Mouse (Mus musculus): ENCODE results near the gene Apol6. TPM values are rescaled to one million over a fixed set of nuclear protein-coding genes. Genes with fewer than 3 reads are reported as not detected.

The Apol6 gene
- polyA plus RNA-seq, 1 experiment from 2014 or later, result 0.08 TPM

DNA sequence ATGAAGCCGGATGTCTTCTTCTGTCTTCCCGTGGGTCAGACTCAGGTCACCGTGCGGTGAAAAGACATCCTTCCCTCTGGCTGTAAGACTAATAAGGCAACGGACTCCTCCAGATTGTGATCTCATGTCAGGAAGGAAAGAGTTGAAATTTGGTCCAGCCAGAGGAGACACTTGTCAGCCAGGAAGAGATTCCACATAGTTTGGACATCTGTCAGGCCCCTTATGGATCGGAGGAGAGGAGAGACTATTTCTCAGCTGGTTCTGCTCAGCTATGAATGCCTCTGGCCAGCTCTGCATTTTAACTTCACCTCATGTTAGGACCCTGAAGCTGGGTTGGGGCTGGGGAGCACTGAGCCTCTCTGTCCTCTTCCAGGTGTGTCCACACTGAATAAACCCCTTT is 30.1 kb upstream of the Apol6 start:
- Histone ChIP-seq H3K9me3 (replicated peaks; ENCODE audit: control insufficient read depth, low read length) (no peaks in the 10 kb centered on the region), H3K4me2 (ENCODE audit: low read depth, low read length) (no peak overlapping the region), H3K4me1 (ENCODE audit: control insufficient read depth, insufficient read depth, low read length) (peaks cover 5% of the 10 kb centered on the region; the same call in 1 of the 2 replicates), H3K27ac (replicated peaks; ENCODE audit: low read depth, low read length) (no peak overlapping the region), H3K27me3 (ENCODE audit: control insufficient read depth, insufficient read depth, low read length) (no peaks in the 10 kb centered on the region), H3K9ac (replicated peaks; ENCODE audit: low read length) (no peak overlapping the region), H3K36me3 (replicated peaks; ENCODE audit: control insufficient read depth, insufficient read depth, low read depth, low read length) (no peaks in the 10 kb centered on the region), H3K4me3 (ENCODE audit: low read depth, low read length) (no peak overlapping the region)
- ATAC-seq (replicated peaks; ENCODE audit: insufficient number of reproducible peaks, low FRiP score, low TSS enrichment, low read depth) (no peak), DNase-seq (ENCODE audit: low spot score) (no peak)
- WGBS, result 38% methylated on average over 6 of the region's 6 CpGs

DNA sequence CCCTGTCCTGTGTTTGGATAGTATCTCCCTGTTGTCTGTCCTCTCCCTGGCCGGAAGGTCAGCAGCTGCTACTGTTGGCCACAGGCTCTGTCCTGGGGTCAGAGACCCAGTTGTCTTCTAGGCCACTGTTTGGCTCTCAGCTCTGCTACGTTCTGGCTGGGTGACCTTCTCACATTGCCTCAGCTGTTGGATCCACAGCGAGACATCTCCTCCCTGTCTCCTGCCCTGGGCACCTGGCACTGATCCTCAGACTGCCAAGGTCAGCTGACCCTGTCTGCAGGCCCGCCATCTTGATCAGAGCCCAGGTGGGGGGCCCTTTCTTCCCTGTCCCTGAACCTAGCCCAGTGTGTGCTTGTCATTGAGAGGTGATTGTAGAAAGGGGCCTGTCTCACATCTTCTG is 29.5 kb upstream of the Apol6 start:
- Histone ChIP-seq H3K9ac (replicated peaks; ENCODE audit: low read length) (no peak overlapping the region), H3K4me2 (ENCODE audit: low read depth, low read length) (no peak overlapping the region), H3K9me3 (replicated peaks; ENCODE audit: control insufficient read depth, low read length) (no peaks in the 10 kb centered on the region), H3K27ac (replicated peaks; ENCODE audit: low read depth, low read length) (no peak overlapping the region), H3K4me1 (ENCODE audit: control insufficient read depth, insufficient read depth, low read length) (peaks cover 5% of the 10 kb centered on the region; the same call in 1 of the 2 replicates), H3K36me3 (replicated peaks; ENCODE audit: control insufficient read depth, insufficient read depth, low read depth, low read length) (no peaks in the 10 kb centered on the region), H3K4me3 (ENCODE audit: low read depth, low read length) (no peak overlapping the region), H3K27me3 (ENCODE audit: control insufficient read depth, insufficient read depth, low read length) (no peaks in the 10 kb centered on the region)
- no peak for DNase-seq (ENCODE audit: low spot score)
- ATAC-seq (replicated peaks; ENCODE audit: insufficient number of reproducible peaks, low FRiP score, low TSS enrichment, low read depth), result no peak
- 55% methylated on average over 4 of the region's 4 CpGs for WGBS

DNA sequence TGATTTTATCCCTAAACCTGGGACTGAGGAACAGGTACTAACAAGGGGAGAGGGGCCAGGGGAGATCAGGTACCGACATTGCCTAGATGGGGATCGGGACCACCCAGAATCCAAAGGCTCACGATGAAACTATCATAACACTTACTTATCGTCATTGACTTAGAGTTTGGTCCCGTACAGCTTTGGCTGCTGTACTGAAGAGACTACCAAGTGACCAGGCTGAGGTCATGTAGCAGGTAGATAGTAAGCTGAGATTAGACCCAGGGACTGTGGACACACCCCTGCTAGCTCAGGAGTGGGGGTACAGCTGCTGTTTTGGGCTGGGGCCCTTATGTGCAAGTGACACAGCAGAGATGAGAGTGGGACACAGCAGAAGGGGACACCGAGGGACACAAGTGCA is 28.0 kb upstream of the Apol6 start:
- DNase-seq (ENCODE audit: low spot score) (no peak), ATAC-seq (replicated peaks; ENCODE audit: insufficient number of reproducible peaks, low FRiP score, low TSS enrichment, low read depth) (no peak)
- H3K4me3 ChIP-seq (ENCODE audit: low read depth, low read length), result no peak overlapping the region
- no peaks in the 10 kb centered on the region for H3K36me3 ChIP-seq (replicated peaks; ENCODE audit: control insufficient read depth, insufficient read depth, low read depth, low read length)
- no peak overlapping the region for H3K4me2 ChIP-seq (ENCODE audit: low read depth, low read length)
- H3K9ac ChIP-seq (replicated peaks; ENCODE audit: low read length), result no peak overlapping the region
- peaks cover 5% of the 10 kb centered on the region; the same call in 1 of the 2 replicates for H3K4me1 ChIP-seq (ENCODE audit: control insufficient read depth, insufficient read depth, low read length)
- H3K9me3 ChIP-seq (replicated peaks; ENCODE audit: control insufficient read depth, low read length), result no peaks in the 10 kb centered on the region
- 88% methylated on average over 6 of the region's 6 CpGs for WGBS
- H3K27ac ChIP-seq (replicated peaks; ENCODE audit: low read depth, low read length), result no peak overlapping the region
- H3K27me3 ChIP-seq (ENCODE audit: control insufficient read depth, insufficient read depth, low read length), result no peaks in the 10 kb centered on the region

- no peak overlapping the region for H3K4me2 ChIP-seq (ENCODE audit: low read depth, low read length)
- H3K9me3 ChIP-seq (replicated peaks; ENCODE audit: control insufficient read depth, low read length), result no peaks in the 10 kb centered on the region
- no peak overlapping the region for H3K27ac ChIP-seq (replicated peaks; ENCODE audit: low read depth, low read length)
- DNase-seq (ENCODE audit: low spot score) (no peak), ATAC-seq (replicated peaks; ENCODE audit: insufficient number of reproducible peaks, low FRiP score, low TSS enrichment, low read depth) (no peak)
- peaks cover 5% of the 10 kb centered on the region; the same call in 1 of the 2 replicates for H3K4me1 ChIP-seq (ENCODE audit: control insufficient read depth, insufficient read depth, low read length)
- no peaks in the 10 kb centered on the region for H3K27me3 ChIP-seq (ENCODE audit: control insufficient read depth, insufficient read depth, low read length)
- no peak overlapping the region for H3K4me3 ChIP-seq (ENCODE audit: low read depth, low read length)
- H3K36me3 ChIP-seq (replicated peaks; ENCODE audit: control insufficient read depth, insufficient read depth, low read depth, low read length), result no peaks in the 10 kb centered on the region
- no peak overlapping the region for H3K9ac ChIP-seq (replicated peaks; ENCODE audit: low read length)
Measured at GRCm38 (mm10) chr15:77017897-77018296, 26.6 kb upstream of the Apol6 start.

GRCm38 (mm10) chr15:77018740-77019340 is 25.7 kb upstream of the Apol6 start:
- DNase-seq (ENCODE audit: low spot score) (peak; percentile 44), ATAC-seq (replicated peaks; ENCODE audit: insufficient number of reproducible peaks, low FRiP score, low TSS enrichment, low read depth) (no peak)
- no peaks in the 10 kb centered on the region for H3K27me3 ChIP-seq (ENCODE audit: control insufficient read depth, insufficient read depth, low read length)
- peaks cover 5% of the 10 kb centered on the region; the same call in 1 of the 2 replicates for H3K4me1 ChIP-seq (ENCODE audit: control insufficient read depth, insufficient read depth, low read length)
- no peak overlapping the region for H3K27ac ChIP-seq (replicated peaks; ENCODE audit: low read depth, low read length)
- no peak overlapping the region for H3K9ac ChIP-seq (replicated peaks; ENCODE audit: low read length)
- no peaks in the 10 kb centered on the region for H3K36me3 ChIP-seq (replicated peaks; ENCODE audit: control insufficient read depth, insufficient read depth, low read depth, low read length)
- no peaks in the 10 kb centered on the region for H3K9me3 ChIP-seq (replicated peaks; ENCODE audit: control insufficient read depth, low read length)
- H3K4me3 ChIP-seq (ENCODE audit: low read depth, low read length), result no peak overlapping the region
- 61% methylated on average over 6 of the region's 6 CpGs for WGBS
- no peak overlapping the region for H3K4me2 ChIP-seq (ENCODE audit: low read depth, low read length)

GRCm38 (mm10) chr15:77019533-77019932 is 25.0 kb upstream of the Apol6 start:
- H3K4me2 ChIP-seq (ENCODE audit: low read depth, low read length), result no peak overlapping the region
- no peaks in the 10 kb centered on the region for H3K4me1 ChIP-seq (ENCODE audit: control insufficient read depth, insufficient read depth, low read length)
- H3K27me3 ChIP-seq (ENCODE audit: control insufficient read depth, insufficient read depth, low read length), result no peaks in the 10 kb centered on the region
- WGBS, result 81% methylated on average over 7 of the region's 7 CpGs
- ATAC-seq (replicated peaks; ENCODE audit: insufficient number of reproducible peaks, low FRiP score, low TSS enrichment, low read depth), result no peak
- H3K27ac ChIP-seq (replicated peaks; ENCODE audit: low read depth, low read length), result no peak overlapping the region
- no peak for DNase-seq (ENCODE audit: low spot score)
- H3K4me3 ChIP-seq (ENCODE audit: low read depth, low read length), result no peak overlapping the region
- H3K9me3 ChIP-seq (replicated peaks; ENCODE audit: control insufficient read depth, low read length), result no peaks in the 10 kb centered on the region
- H3K36me3 ChIP-seq (replicated peaks; ENCODE audit: control insufficient read depth, insufficient read depth, low read depth, low read length), result no peaks in the 10 kb centered on the region
- H3K9ac ChIP-seq (replicated peaks; ENCODE audit: low read length), result no peak overlapping the region

GRCm38 (mm10) chr15:77020136-77020535 is 24.4 kb upstream of the Apol6 start:
- Histone ChIP-seq H3K4me2 (ENCODE audit: low read depth, low read length) (no peak overlapping the region), H3K36me3 (replicated peaks; ENCODE audit: control insufficient read depth, insufficient read depth, low read depth, low read length) (no peaks in the 10 kb centered on the region), H3K4me3 (ENCODE audit: low read depth, low read length) (no peak overlapping the region), H3K4me1 (ENCODE audit: control insufficient read depth, insufficient read depth, low read length) (no peaks in the 10 kb centered on the region), H3K27ac (replicated peaks; ENCODE audit: low read depth, low read length) (no peak overlapping the region), H3K27me3 (ENCODE audit: control insufficient read depth, insufficient read depth, low read length) (no peaks in the 10 kb centered on the region), H3K9me3 (replicated peaks; ENCODE audit: control insufficient read depth, low read length) (no peaks in the 10 kb centered on the region), H3K9ac (replicated peaks; ENCODE audit: low read length) (no peak overlapping the region)
- DNase-seq (ENCODE audit: low spot score), result no peak
- 84% methylated on average over 4 of the region's 4 CpGs for WGBS
- no peak for ATAC-seq (replicated peaks; ENCODE audit: insufficient number of reproducible peaks, low FRiP score, low TSS enrichment, low read depth)

DNA sequence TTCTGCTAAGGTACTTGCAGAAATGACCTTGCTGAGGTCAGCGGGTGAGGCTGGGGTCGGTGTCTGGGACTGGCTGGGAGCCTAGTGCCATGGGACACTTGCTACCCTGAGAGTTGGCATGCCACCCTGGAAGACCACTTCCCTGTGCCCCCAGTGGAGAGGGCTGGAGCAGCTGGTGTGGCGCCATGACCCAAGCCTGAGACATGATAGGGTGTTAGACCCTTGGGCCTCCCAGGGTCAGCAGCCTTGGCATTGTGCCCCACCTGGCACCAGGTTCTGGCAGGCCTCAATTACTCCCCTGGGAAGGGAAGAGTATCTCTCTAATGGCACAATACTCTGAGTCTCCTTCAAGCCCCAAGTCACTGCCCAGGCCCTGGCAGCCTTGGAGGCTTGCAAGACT is 23.5 kb upstream of the Apol6 start:
- Histone ChIP-seq H3K36me3 (replicated peaks; ENCODE audit: control insufficient read depth, insufficient read depth, low read depth, low read length) (no peaks in the 10 kb centered on the region), H3K9ac (replicated peaks; ENCODE audit: low read length) (no peak overlapping the region), H3K4me3 (ENCODE audit: low read depth, low read length) (no peak overlapping the region), H3K9me3 (replicated peaks; ENCODE audit: control insufficient read depth, low read length) (no peaks in the 10 kb centered on the region), H3K27ac (replicated peaks; ENCODE audit: low read depth, low read length) (no peak overlapping the region), H3K4me2 (ENCODE audit: low read depth, low read length) (no peak overlapping the region), H3K27me3 (ENCODE audit: control insufficient read depth, insufficient read depth, low read length) (no peaks in the 10 kb centered on the region), H3K4me1 (ENCODE audit: control insufficient read depth, insufficient read depth, low read length) (no peaks in the 10 kb centered on the region)
- DNase-seq (ENCODE audit: low spot score), result no peak
- 87% methylated on average over 3 of the region's 3 CpGs for WGBS
- ATAC-seq (replicated peaks; ENCODE audit: insufficient number of reproducible peaks, low FRiP score, low TSS enrichment, low read depth), result no peak
